Mouse (Mus musculus) G1E (cell line): ENCODE results near the gene Erc2.

Experiments used
- CTCF ChIP-seq: IDR thresholded peaks from 2 replicates; pipeline ENCODE4 v1.5.1; 2012; ENCODE audit warnings: low read depth, low read length, inconsistent platforms, mixed read lengths
- GATA1 ChIP-seq: IDR thresholded peaks from 2 replicates; pipeline ENCODE4 v1.6.1; 2012; ENCODE audit warnings: borderline replicate concordance, low read length, inconsistent platforms, mixed read lengths
- GATA2 ChIP-seq: IDR thresholded peaks from 2 replicates; pipeline ENCODE4 v1.6.1; 2012; ENCODE audit warnings: low read depth, low read length, inconsistent platforms, borderline replicate concordance
- TAL1 ChIP-seq: conservative IDR thresholded peaks from 2 replicates; pipeline ENCODE4 v1.6.1; 2012; ENCODE audit warnings: low read depth, low read length, inconsistent platforms, mixed read lengths

DNA sequence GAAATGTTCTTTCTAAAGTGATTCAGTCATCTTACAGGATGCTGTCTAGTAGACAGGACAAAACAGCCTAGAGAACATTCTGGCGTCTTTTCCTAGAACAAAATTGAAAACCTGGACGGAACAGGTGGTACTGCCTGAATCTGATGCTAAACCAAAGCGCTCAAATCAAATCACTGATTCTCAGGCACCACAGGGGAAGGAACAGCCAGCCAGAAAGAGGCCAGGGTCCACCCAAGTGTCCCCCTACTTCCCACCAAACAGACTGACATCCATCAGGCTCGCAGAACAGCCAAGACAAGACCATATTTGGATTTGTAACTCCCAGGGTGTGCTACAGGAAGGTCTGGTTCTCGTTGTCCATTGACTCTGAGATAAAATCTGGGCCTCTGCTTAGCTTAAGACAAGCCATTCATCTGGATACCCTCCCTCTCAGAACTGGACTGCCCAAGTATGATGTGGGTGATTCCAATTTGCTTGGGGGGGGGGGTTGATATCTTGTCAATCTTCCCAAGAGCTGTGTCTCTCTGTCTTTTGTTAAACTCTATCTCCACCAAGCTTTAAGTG is 783.1 kb downstream of the Erc2 start:
- no peak for TF ChIP-seq GATA1
- no peak for TF ChIP-seq CTCF
- TF ChIP-seq GATA2: no peak
- TF ChIP-seq TAL1: no peak
